Mouse (Mus musculus) stomach, embryonic 15.5 days (tissue): Measurements from ENCODE around the gene Bbs9. TPM values are rescaled to one million over a fixed set of nuclear protein-coding genes. Genes with fewer than 3 reads are reported as not detected.

ENCODE experiments used
- ATAC-seq: fragments of 200-750 bp; cut with Nextera tagmentation; 2 replicates; pipeline ENCODE4 v1.8.0; 2017; ENCODE audit warnings: low read depth, moderate number of reproducible peaks, moderate TSS enrichment; ENCODE audit not compliant: insufficient read depth, low FRiP score
- H3K27ac ChIP-seq: fragments of 300-500 bp; sonication (generic); 2 replicates; pipeline ENCODE4 v1.5.1; 2015; ENCODE audit warnings: mild to moderate bottlenecking, inconsistent platforms
- H3K27me3 ChIP-seq: fragments of 300-500 bp; sonication (generic); replicated peaks from 2 replicates; pipeline ENCODE4 v1.6.1; 2015; ENCODE audit warnings: inconsistent platforms
- H3K36me3 ChIP-seq: fragments of 300-500 bp; sonication (generic); 2 replicates; pipeline ENCODE4 v1.6.1; 2015; ENCODE audit warnings: inconsistent platforms
- H3K4me1 ChIP-seq: fragments of 300-500 bp; sonication (generic); 2 replicates; pipeline ENCODE4 v1.6.1; 2015; ENCODE audit warnings: inconsistent platforms
- H3K4me2 ChIP-seq: fragments of 300-500 bp; sonication (generic); 2 replicates; pipeline ENCODE4 v1.6.1; 2015; ENCODE audit warnings: mild to moderate bottlenecking, inconsistent platforms
- H3K4me3 ChIP-seq: fragments of 300-500 bp; sonication (generic); replicated peaks from 2 replicates; pipeline ENCODE4 v1.5.1; 2015; ENCODE audit warnings: inconsistent platforms
- H3K9ac ChIP-seq: fragments of 300-500 bp; sonication (generic); 2 replicates; pipeline ENCODE4 v1.6.1; 2015; ENCODE audit warnings: inconsistent platforms
- H3K9me3 ChIP-seq: fragments of 300-500 bp; sonication (generic); 2 replicates; pipeline ENCODE4 v1.6.1; 2016; ENCODE audit warnings: inconsistent platforms
- WGBS: fragments of 180-500 bp; shearing (Covaris S2); methylation state at CpG from one replicate; pipeline ENCODE4 v1.1.7; 2015; 5-methylcytosine and 5-hydroxymethylcytosine counted together
- polyA plus RNA-seq: library from polyadenylated mRNA; unstranded; fragments of >200 nt; fragmentation: Nextera tagmentation; extraction: Ambion mirVana; gene quantifications from 2 replicates; pipeline ENCODE4 v1.2.1, GENCODE M21; 2015

Gene Bbs9
- polyA plus RNA-seq, 1 experiment from 2014 or later, result 9.9 TPM

DNA sequence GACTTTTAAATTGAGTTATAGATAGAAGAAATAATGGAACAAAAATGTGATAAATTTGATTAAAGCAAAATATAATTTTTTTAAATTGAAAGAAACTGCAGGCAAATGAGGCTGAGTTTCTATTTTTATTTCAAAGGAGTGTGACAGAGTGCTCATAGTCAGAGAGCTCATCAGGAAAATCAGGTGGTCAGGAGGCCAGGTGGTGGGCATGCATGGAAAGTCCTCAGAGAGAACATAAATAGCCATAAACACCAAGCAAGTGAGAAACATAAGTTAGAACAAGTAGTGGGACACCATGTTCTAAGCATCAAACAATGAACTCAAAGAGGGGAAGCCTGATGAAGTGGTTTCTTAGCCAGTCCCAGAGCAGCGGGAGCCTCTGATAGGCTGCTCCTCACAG, 266.5 kb downstream of the Bbs9 start:
- no peaks in the 10 kb centered on the region for H3K36me3 ChIP-seq
- no peak for ATAC-seq
- H3K4me3 ChIP-seq, result no peak overlapping the region
- H3K4me2 ChIP-seq, result no peak overlapping the region
- no peak overlapping the region for H3K27ac ChIP-seq
- WGBS, result 90% methylated on average over 1 of the region's 1 CpGs
- H3K9ac ChIP-seq, result no peak overlapping the region
- no peaks in the 10 kb centered on the region for H3K4me1 ChIP-seq
- no peaks in the 10 kb centered on the region for H3K9me3 ChIP-seq
- 0 out of 2 replicates have a peak, but pooled peaks cover 3% of the 10 kb centered on the region for H3K27me3 ChIP-seq

GRCm38 (mm10) chr9:22748617-22749016, 273.1 kb downstream of the Bbs9 start:
- WGBS, result 55% methylated on average over 2 of the region's 2 CpGs
- Histone ChIP-seq H3K4me3 (no peak overlapping the region), H3K36me3 (no peaks in the 10 kb centered on the region), H3K27ac (no peak overlapping the region), H3K27me3 (no peaks in the 10 kb centered on the region), H3K9ac (no peak overlapping the region), H3K9me3 (no peaks in the 10 kb centered on the region), H3K4me2 (no peak overlapping the region), H3K4me1 (peaks cover 6% of the 10 kb centered on the region; the same call in 1 of the 2 replicates)
- ATAC-seq, result no peak

- no peaks in the 10 kb centered on the region for H3K27me3 ChIP-seq
- H3K4me3 ChIP-seq, result no peak overlapping the region
- ATAC-seq, result no peak
- H3K4me1 ChIP-seq, result peaks cover 6% of the 10 kb centered on the region; the same call in 1 of the 2 replicates
- H3K9me3 ChIP-seq, result no peaks in the 10 kb centered on the region
- WGBS, result 77% methylated on average over 17 of the region's 17 CpGs
- H3K36me3 ChIP-seq, result no peaks in the 10 kb centered on the region
- no peak overlapping the region for H3K4me2 ChIP-seq
- H3K9ac ChIP-seq, result no peak overlapping the region
- H3K27ac ChIP-seq, result no peak overlapping the region
Observed at GRCm38 (mm10) chr9:22750779-22751545, 275.4 kb downstream of the Bbs9 start.

- no peak for ATAC-seq
- Histone ChIP-seq H3K27me3 (no peaks in the 10 kb centered on the region), H3K27ac (no peak overlapping the region), H3K4me3 (no peak overlapping the region), H3K4me2 (no peak overlapping the region), H3K36me3 (no peaks in the 10 kb centered on the region), H3K4me1 (peaks cover 6% of the 10 kb centered on the region; the same call in 1 of the 2 replicates), H3K9me3 (no peaks in the 10 kb centered on the region), H3K9ac (no peak overlapping the region)
Observed at GRCm38 (mm10) chr9:22751546-22751929, 276.0 kb downstream of the Bbs9 start.

DNA sequence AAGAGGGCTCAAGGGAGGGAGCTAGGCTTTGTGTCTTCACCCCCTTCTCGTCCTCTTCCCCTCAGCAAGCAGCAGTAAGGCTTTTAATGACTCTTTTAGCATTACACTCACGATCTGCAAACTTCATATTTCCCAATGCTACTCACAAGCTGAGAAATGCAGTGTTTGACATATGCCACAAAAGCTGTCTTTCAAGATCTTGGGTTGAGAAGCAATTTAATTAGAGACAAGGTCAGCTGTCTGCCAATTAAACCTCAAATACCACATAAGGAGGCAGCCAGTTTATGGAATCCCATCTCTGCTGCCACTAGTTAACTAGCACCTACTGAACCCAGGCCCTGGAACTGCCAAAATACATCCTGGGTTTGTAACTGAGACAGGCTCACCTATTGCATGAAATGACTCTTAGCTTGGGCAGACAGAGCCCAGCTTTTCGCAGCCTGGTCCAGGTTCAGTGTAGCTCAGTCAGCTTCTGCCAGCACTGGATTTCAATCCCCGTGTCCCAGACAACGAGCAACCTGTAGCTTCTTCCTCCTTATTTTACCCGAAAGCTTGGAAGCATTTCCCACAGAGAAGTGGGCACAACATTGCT, 278.7 kb downstream of the Bbs9 start:
- no peak overlapping the region for H3K4me2 ChIP-seq
- no peak overlapping the region for H3K4me3 ChIP-seq
- H3K9ac ChIP-seq, result no peak overlapping the region
- no peak for ATAC-seq
- H3K36me3 ChIP-seq, result no peaks in the 10 kb centered on the region
- H3K27ac ChIP-seq, result no peak overlapping the region
- no peaks in the 10 kb centered on the region; the same call in 1 of the 2 replicates for H3K4me1 ChIP-seq
- 81% methylated on average over 6 of the region's 6 CpGs for WGBS
- H3K9me3 ChIP-seq, result no peaks in the 10 kb centered on the region
- no peaks in the 10 kb centered on the region for H3K27me3 ChIP-seq

DNA sequence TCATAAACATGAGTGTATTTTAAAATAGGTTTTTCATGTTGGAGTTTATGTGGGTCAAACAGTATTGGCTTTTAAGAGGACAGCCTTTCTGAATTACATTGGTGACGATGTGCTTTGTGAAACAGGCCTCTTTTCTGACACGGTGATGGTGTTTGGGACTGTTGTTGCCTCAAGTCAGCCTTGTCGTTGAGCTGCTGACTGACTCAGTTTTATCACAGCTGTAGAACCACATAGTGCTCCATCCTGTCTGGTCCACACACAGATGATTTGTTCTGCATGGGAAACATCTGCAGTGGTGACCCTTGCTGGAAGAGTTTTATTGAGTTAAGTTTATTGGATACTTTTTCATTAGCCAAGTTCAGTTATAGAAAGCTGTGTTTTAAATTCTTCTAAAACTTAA, 283.0 kb downstream of the Bbs9 start:
- no peak for ATAC-seq

DNA sequence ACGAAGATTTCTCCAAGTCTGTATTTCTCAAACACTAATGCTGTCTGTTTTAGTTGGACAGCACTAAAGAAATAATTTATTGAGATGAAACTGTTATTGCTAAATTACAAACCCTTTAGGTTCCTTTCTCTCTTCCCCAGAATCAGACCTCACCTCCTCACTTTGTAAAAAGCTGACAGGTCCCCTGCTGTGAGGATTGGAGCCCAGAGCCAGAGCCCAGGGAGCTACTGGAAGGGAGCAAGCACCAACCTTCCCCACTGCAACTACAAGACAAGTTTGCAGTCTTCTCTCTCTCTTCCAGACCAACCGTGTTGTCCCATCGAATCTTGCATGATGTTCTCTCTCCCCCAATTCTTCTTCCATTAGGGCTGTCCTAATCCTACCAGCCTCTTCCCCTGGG, 283.7 kb downstream of the Bbs9 start:
- Histone ChIP-seq H3K4me2 (no peak overlapping the region), H3K36me3 (no peaks in the 10 kb centered on the region), H3K9ac (no peak overlapping the region), H3K4me1 (no peaks in the 10 kb centered on the region), H3K27me3 (no peaks in the 10 kb centered on the region), H3K9me3 (no peaks in the 10 kb centered on the region), H3K27ac (no peak overlapping the region), H3K4me3 (no peak overlapping the region)
- 51% methylated on average over 3 of the region's 3 CpGs for WGBS
- no peak for ATAC-seq

More for the DNA sequence above, 283.0 kb downstream of the Bbs9 start:
- Histone ChIP-seq H3K9ac (no peak overlapping the region), H3K27ac (no peak overlapping the region), H3K9me3 (no peaks in the 10 kb centered on the region), H3K4me1 (no peaks in the 10 kb centered on the region), H3K27me3 (no peaks in the 10 kb centered on the region), H3K36me3 (no peaks in the 10 kb centered on the region), H3K4me2 (no peak overlapping the region), H3K4me3 (no peak overlapping the region)
- 65% methylated on average over 3 of the region's 3 CpGs for WGBS

- Histone ChIP-seq H3K4me3 (no peak overlapping the region), H3K36me3 (no peaks in the 10 kb centered on the region), H3K4me2 (no peak overlapping the region), H3K27me3 (no peaks in the 10 kb centered on the region), H3K4me1 (no peaks in the 10 kb centered on the region), H3K9ac (no peak overlapping the region), H3K27ac (no peak overlapping the region), H3K9me3 (no peaks in the 10 kb centered on the region)
- 84% methylated on average over 4 of the region's 4 CpGs for WGBS
- no peak for ATAC-seq
Observed at GRCm38 (mm10) chr9:22760376-22760775, 284.9 kb downstream of the Bbs9 start.

- Histone ChIP-seq H3K9me3 (no peaks in the 10 kb centered on the region), H3K27me3 (no peaks in the 10 kb centered on the region), H3K4me2 (no peak overlapping the region), H3K27ac (no peak overlapping the region), H3K4me1 (no peaks in the 10 kb centered on the region), H3K9ac (no peak overlapping the region), H3K36me3 (no peaks in the 10 kb centered on the region), H3K4me3 (no peak overlapping the region)
- 63% methylated on average over 8 of the region's 8 CpGs for WGBS
- ATAC-seq, result no peak
Observed at GRCm38 (mm10) chr9:22761487-22761886, 286.0 kb downstream of the Bbs9 start.

GRCm38 (mm10) chr9:22765618-22766220, 290.2 kb downstream of the Bbs9 start:
- no peak for ATAC-seq
- H3K27me3 ChIP-seq, result no peaks in the 10 kb centered on the region
- no peaks in the 10 kb centered on the region for H3K4me1 ChIP-seq
- H3K9me3 ChIP-seq, result no peaks in the 10 kb centered on the region
- H3K27ac ChIP-seq, result no peak overlapping the region
- no peaks in the 10 kb centered on the region for H3K36me3 ChIP-seq
- no peak overlapping the region for H3K4me3 ChIP-seq
- 39% methylated on average over 4 of the region's 4 CpGs for WGBS
- no peak overlapping the region for H3K9ac ChIP-seq
- no peak overlapping the region for H3K4me2 ChIP-seq

DNA sequence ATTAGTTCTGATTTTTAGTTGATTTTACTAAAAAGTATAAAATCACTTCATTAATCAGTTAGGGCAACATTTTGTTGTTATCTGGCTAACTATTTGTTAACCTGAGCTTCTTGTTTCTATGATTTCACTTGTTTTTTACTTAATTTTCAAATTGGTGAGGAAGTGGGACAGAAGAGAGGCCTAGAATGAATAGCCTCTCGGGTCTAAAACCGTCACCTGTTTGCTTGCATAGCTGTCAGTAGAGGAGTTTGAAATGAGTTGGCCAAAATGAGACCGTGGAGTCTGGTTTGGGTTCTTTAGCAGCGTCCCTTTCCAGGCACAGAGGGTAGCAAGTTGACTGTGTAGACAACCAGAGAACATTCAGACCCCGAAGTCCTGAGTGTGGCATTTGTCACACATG, 291.6 kb downstream of the Bbs9 start:
- no peak overlapping the region for H3K4me2 ChIP-seq
- H3K9me3 ChIP-seq, result no peaks in the 10 kb centered on the region
- H3K9ac ChIP-seq, result no peak overlapping the region
- no peaks in the 10 kb centered on the region for H3K36me3 ChIP-seq
- H3K27me3 ChIP-seq, result no peaks in the 10 kb centered on the region
- H3K4me1 ChIP-seq, result no peaks in the 10 kb centered on the region
- ATAC-seq, result no peak
- WGBS, result 84% methylated on average over 5 of the region's 5 CpGs
- no peak overlapping the region for H3K4me3 ChIP-seq
- H3K27ac ChIP-seq, result no peak overlapping the region

DNA sequence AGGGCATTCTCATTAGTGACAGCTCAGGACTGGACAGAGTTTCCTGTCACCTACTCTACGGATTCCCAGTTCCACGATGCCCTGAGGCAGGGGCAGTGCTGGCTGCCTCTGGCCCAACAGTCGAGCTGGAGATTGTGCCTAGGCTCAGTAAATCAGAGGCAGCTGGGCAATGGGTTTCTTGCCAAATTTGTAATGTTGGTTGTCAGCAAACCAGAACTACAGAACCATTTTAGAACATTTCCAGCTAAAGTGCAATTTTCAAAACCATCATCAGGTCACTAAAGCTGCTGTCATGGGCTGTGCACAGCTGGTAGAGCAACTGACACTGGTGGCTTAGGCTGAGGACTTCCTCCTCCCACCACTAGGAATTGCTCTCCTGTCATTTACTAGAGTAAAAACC, 292.3 kb downstream of the Bbs9 start:
- Histone ChIP-seq H3K4me3 (no peak overlapping the region), H3K27ac (no peak overlapping the region), H3K4me2 (no peak overlapping the region), H3K9ac (no peak overlapping the region), H3K27me3 (no peaks in the 10 kb centered on the region), H3K9me3 (no peaks in the 10 kb centered on the region), H3K36me3 (no peaks in the 10 kb centered on the region), H3K4me1 (no peaks in the 10 kb centered on the region)
- WGBS, result 68% methylated on average over 3 of the region's 3 CpGs
- ATAC-seq, result no peak
